Comparison of ENCODE assay signal across 23 mouse cellular contexts in the genomic region with DNA sequence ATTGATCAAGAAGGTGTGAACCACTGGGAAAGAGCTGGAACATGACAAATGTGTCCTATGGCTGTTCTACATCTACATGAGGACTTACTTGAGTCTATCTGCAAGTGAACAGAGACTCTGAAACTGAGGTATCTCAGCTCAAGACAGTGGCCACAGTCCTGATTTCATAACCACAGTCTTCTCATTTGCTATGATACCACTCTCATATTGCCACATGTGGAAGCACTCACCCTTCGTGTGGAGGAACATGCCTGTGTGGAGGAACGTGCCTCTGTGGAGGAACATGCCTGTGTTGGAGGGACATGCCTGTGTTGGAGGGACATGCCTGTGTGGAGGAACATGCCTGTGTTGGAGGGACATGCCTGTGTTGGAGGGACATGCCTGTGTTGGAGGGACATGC.
A peak's percentile ranks its signal among the peaks of the same experiment; 100 is the strongest.
DNase-seq lines count a peak whose midpoint lies in the region; ATAC-seq and TF ChIP-seq lines count a peak whose summit lies in the region.
"Had no signal": no experiment of that assay in that cellular context is flagged by ENCODE, and none has a peak within 500 bp of the region (broad histone marks: within the 10 kb centered on the region; RNA-seq: fewer than 3 reads in every experiment).

No protein-coding gene starts in this region.

- no peaks in the 10 kb centered on the region for H3K4me1 ChIP-seq in ES-Bruce4 (ENCODE audit: control insufficient read depth, insufficient read depth, low read length)

- H3K9me3 ChIP-seq in ES-Bruce4 (replicated peaks; ENCODE audit: control insufficient read depth, insufficient read depth, low read length, poor library complexity, severe bottlenecking): no peaks in the 10 kb centered on the region

- DNase-seq in gastrocnemius, adult 8-10 months (ENCODE audit: low spot score in 2 of 2): no peak
- no peak for DNase-seq in cerebellum, adult 8-10 months
- DNase-seq in urinary bladder, postnatal 14 days (ENCODE audit: low spot score): no peak
- no peak for DNase-seq in right cerebral cortex, postnatal 4 days
- DNase-seq: adrenal gland, adult 2 months; adrenal gland, adult 8-10 months; adrenal gland, postnatal 10 days; adrenal gland, postnatal 14 days; adrenal gland, postnatal 25 days; adrenal gland, postnatal 36 days; B cell, adult 2 months; cerebellum, adult 11 months; cerebellum, adult 11-12 months; cerebellum, adult 18-20 months had no signal

- no peak overlapping the region for H3K9ac ChIP-seq in ES-Bruce4 (ENCODE audit: low read depth, poor library complexity, severe bottlenecking)

- no peak overlapping the region for H3K4me3 ChIP-seq in ES-Bruce4 (ENCODE audit: low read depth, low read length)

- no peaks in the 10 kb centered on the region for H3K27me3 ChIP-seq in ES-Bruce4 (ENCODE audit: control insufficient read depth, insufficient read depth, low read length, poor library complexity, severe bottlenecking)
- H3K27me3 ChIP-seq: CH12.LX had no signal

- no peak for TF ChIP-seq CTCF in ES-Bruce4 (IDR thresholded peaks at IDR 0.05; ENCODE audit: low read depth, low read length)

- no peak for TF ChIP-seq POLR2A in ES-Bruce4 (IDR thresholded peaks at IDR 0.05; ENCODE audit: insufficient read depth, low read length)

- no peak for TF ChIP-seq EP300 in ES-Bruce4 (IDR thresholded peaks at IDR 0.05; ENCODE audit: insufficient read depth, low read depth, low read length)

- H3K27ac ChIP-seq in ES-Bruce4 (ENCODE audit: insufficient read depth, low read length): 0 out of 2 replicates have a peak overlapping the region, but pooled peaks have one; percentile 10

- no peaks in the 10 kb centered on the region for H3K36me3 ChIP-seq in ES-Bruce4 (ENCODE audit: control insufficient read depth, insufficient read depth, low read length, poor library complexity, severe bottlenecking)
- H3K36me3 ChIP-seq: G1E had no signal

- ATAC-seq in common myeloid progenitor, adult 5-6 weeks (replicated peaks; ENCODE audit: low read depth, poor library complexity, severe bottlenecking): 0 out of 2 replicates have a peak, but pooled peaks have one; percentile 12
- ATAC-seq in granulocyte monocyte progenitor cell, adult 5-6 weeks (replicated peaks; ENCODE audit: poor library complexity, severe bottlenecking): peak; percentile 71
- peak; percentile 73 for ATAC-seq in megakaryocyte progenitor cell, adult 5-6 weeks (replicated peaks; ENCODE audit: poor library complexity)
- ATAC-seq: activated CD4-positive, CD25-positive, alpha-beta regulatory T cell, adult 4 months; CD4-positive, CD25-positive, alpha-beta regulatory T cell, adult 4 months; Patski had no signal

Comparison
In these comparisons a context has a peak if more than half of its experiments do, and no peak if none do; other contexts are left out.
1. ATAC-seq: peak in every context shown above with its lines; median percentile 73 in megakaryocyte progenitor cell, adult 5-6 weeks; 71 in granulocyte monocyte progenitor cell, adult 5-6 weeks; 12 in common myeloid progenitor, adult 5-6 weeks.